Mouse (Mus musculus) midbrain, embryonic 14.5 days (tissue): ENCODE data around the gene Ywhab. TPM values are rescaled to one million over a fixed set of nuclear protein-coding genes. Genes with fewer than 3 reads are reported as not detected.

Experiments used
- ATAC-seq: fragments of 200-750 bp; cut with Nextera tagmentation; 2 replicates; pipeline ENCODE4 v1.8.0; 2017; ENCODE audit warnings: moderate number of reproducible peaks, moderate library complexity; ENCODE audit not compliant: low FRiP score, low TSS enrichment
- DNase-seq: peaks from one replicate; pipeline ENCODE4 v3.0.0-alpha.2; 2015
- H3K27ac ChIP-seq: fragments of 300-500 bp; sonication (generic); replicated peaks from 2 replicates; pipeline ENCODE4 v1.5.1; 2014; ENCODE audit warnings: mild to moderate bottlenecking, low read depth, low read length, moderate library complexity
- H3K27me3 ChIP-seq: fragments of 300-500 bp; sonication (generic); 2 replicates; pipeline ENCODE4 v1.6.1; 2014; ENCODE audit warnings: low read length, control low read depth, mixed read lengths; ENCODE audit not compliant: control insufficient read depth, insufficient read depth
- H3K36me3 ChIP-seq: fragments of 300-500 bp; sonication (generic); 2 replicates; pipeline ENCODE4 v1.6.1; 2014; ENCODE audit warnings: low read length, control low read depth; ENCODE audit not compliant: control insufficient read depth, insufficient read depth
- H3K4me1 ChIP-seq: fragments of 300-500 bp; sonication (generic); 2 replicates; pipeline ENCODE4 v1.6.1; 2014; ENCODE audit warnings: mild to moderate bottlenecking, antibody characterized with exemption, low read length, control low read depth; ENCODE audit not compliant: control insufficient read depth, insufficient read depth
- H3K4me2 ChIP-seq: fragments of 300-500 bp; sonication (generic); 2 replicates; pipeline ENCODE4 v1.6.1; 2014; ENCODE audit warnings: mild to moderate bottlenecking, low read length, moderate library complexity
- H3K4me3 ChIP-seq: fragments of 300-500 bp; sonication (generic); replicated peaks from 2 replicates; pipeline ENCODE4 v1.5.1; 2014; ENCODE audit warnings: low read depth, low read length
- H3K9ac ChIP-seq: fragments of 300-500 bp; sonication (generic); replicated peaks from 2 replicates; pipeline ENCODE4 v1.6.1; 2014; ENCODE audit warnings: mild to moderate bottlenecking, low read length, moderate library complexity
- H3K9me3 ChIP-seq: fragments of 300-500 bp; sonication (generic); 2 replicates; pipeline ENCODE4 v1.6.1; 2016; ENCODE audit warnings: low read length, control low read depth, mixed read lengths; ENCODE audit not compliant: control insufficient read depth
- WGBS: fragments of 180-500 bp; shearing (Covaris S2); extraction: QIAGEN DNeasy Blood & Tissue Kit; methylation state at CpG from one replicate; pipeline ENCODE4 v1.1.7; 2014; 5-methylcytosine and 5-hydroxymethylcytosine counted together
- polyA plus RNA-seq: library from polyadenylated mRNA; unstranded; fragments of >200 nt; fragmentation: Nextera tagmentation; extraction: Ambion mirVana; gene quantifications from 2 replicates; pipeline ENCODE4 v1.2.1, GENCODE M21; 2014

Ywhab gene
- polyA plus RNA-seq, 1 experiment from 2014 or later: 437 TPM

DNA sequence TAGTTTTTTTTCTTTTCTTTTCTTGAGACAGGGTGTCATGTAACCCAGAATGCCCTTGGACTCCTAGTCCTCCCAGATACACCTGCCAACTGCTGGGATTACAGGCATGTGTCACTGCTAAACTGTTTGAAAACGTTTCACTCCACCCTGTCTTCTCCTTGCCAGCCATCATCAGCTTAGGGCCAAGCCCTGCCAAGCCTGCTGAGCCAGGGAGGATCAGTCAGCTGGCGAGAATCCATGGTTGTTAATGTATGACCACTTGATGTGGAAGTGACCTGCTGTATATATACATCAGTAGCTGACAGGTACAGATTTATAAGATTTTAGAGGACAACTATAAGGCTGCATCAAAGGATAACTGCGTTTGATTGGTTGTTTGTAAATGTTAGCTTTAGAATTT is 24.4 kb upstream of the Ywhab start:
- H3K27ac ChIP-seq: no peak overlapping the region
- H3K9me3 ChIP-seq: no peaks in the 10 kb centered on the region
- no peak overlapping the region for H3K4me2 ChIP-seq
- no peaks in the 10 kb centered on the region for H3K4me1 ChIP-seq
- no peak for ATAC-seq
- WGBS: 57% methylated on average over 3 of the region's 3 CpGs
- H3K9ac ChIP-seq: no peak overlapping the region
- H3K36me3 ChIP-seq: no peaks in the 10 kb centered on the region
- H3K27me3 ChIP-seq: no peaks in the 10 kb centered on the region
- no peak for DNase-seq
- no peak overlapping the region for H3K4me3 ChIP-seq

- Histone ChIP-seq H3K4me3 (no peak overlapping the region), H3K36me3 (no peaks in the 10 kb centered on the region), H3K9ac (no peak overlapping the region), H3K9me3 (no peaks in the 10 kb centered on the region), H3K27ac (no peak overlapping the region), H3K4me2 (no peak overlapping the region), H3K4me1 (no peaks in the 10 kb centered on the region), H3K27me3 (no peaks in the 10 kb centered on the region)
- DNase-seq (no peak), ATAC-seq (no peak)
- 90% methylated on average over 2 of the region's 2 CpGs for WGBS
Measured at GRCm38 (mm10) chr2:163974056-163974455, 20.7 kb upstream of the Ywhab start.

DNA sequence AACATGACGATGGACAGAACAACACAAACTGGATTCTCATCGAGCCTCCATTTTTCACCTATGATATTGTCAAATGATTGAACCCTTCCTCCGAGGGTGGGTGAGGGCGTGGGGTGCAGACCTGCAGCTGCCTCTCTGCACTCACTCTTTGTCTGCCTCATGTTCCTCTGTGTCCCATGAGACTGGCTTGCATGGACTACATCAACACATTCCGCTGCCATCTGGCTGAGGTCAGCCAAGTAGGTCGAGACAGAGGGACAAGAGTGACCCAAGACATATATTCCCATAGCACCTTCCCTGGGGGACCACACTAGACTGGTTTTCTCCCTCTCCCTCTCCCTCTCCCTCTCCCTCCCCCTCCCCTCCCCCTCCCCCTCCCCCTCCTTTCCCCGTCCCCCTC is 18.3 kb upstream of the Ywhab start:
- no peak overlapping the region for H3K4me2 ChIP-seq
- no peaks in the 10 kb centered on the region for H3K4me1 ChIP-seq
- H3K9ac ChIP-seq: no peak overlapping the region
- ATAC-seq (no peak), DNase-seq (no peak)
- no peaks in the 10 kb centered on the region for H3K36me3 ChIP-seq
- 86% methylated on average over 6 of the region's 7 CpGs for WGBS
- no peak overlapping the region for H3K4me3 ChIP-seq
- H3K27me3 ChIP-seq: no peaks in the 10 kb centered on the region
- H3K9me3 ChIP-seq: no peaks in the 10 kb centered on the region
- no peak overlapping the region for H3K27ac ChIP-seq

- no peaks in the 10 kb centered on the region for H3K36me3 ChIP-seq
- no peaks in the 10 kb centered on the region for H3K9me3 ChIP-seq
- DNase-seq: no peak
- H3K27me3 ChIP-seq: no peaks in the 10 kb centered on the region
- WGBS: 86% methylated on average over 8 of the region's 8 CpGs
- H3K4me2 ChIP-seq: no peak overlapping the region
- no peak overlapping the region for H3K4me3 ChIP-seq
- H3K27ac ChIP-seq: no peak overlapping the region
- H3K4me1 ChIP-seq: no peaks in the 10 kb centered on the region
- H3K9ac ChIP-seq: no peak overlapping the region
- ATAC-seq: no peak
Measured at GRCm38 (mm10) chr2:163987233-163987632, 7.5 kb upstream of the Ywhab start.

DNA sequence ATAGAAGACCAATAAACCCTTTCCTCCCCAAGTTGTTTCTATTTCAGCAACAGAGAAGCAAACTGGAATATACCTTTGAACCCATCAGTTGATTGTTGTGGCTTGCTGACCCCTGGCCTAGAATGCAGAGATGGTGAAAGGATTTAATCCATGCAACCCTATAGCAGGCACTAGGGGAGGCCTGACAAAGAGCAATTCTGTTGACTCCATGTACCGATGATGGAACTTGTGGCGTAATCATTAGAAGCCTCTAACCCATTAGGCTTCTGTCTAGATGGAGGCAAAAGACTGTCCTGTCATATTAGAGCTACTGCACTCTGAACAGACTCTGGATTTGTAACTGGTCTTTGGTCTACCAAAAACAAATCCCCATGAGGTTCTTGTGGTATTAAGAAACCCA is 1.9 kb upstream of the Ywhab start:
- no peak for DNase-seq
- H3K4me3 ChIP-seq: no peak overlapping the region
- H3K4me2 ChIP-seq: no peak overlapping the region
- no peak overlapping the region for H3K9ac ChIP-seq
- WGBS: 94% methylated on average over 2 of the region's 2 CpGs
- ATAC-seq: no peak
- H3K4me1 ChIP-seq: peaks cover 17% of the 10 kb centered on the region
- H3K36me3 ChIP-seq: peaks cover 4% of the 10 kb centered on the region; the same call in 1 of the 2 replicates
- no peak overlapping the region for H3K27ac ChIP-seq
- H3K27me3 ChIP-seq: no peaks in the 10 kb centered on the region
- H3K9me3 ChIP-seq: no peaks in the 10 kb centered on the region

DNA sequence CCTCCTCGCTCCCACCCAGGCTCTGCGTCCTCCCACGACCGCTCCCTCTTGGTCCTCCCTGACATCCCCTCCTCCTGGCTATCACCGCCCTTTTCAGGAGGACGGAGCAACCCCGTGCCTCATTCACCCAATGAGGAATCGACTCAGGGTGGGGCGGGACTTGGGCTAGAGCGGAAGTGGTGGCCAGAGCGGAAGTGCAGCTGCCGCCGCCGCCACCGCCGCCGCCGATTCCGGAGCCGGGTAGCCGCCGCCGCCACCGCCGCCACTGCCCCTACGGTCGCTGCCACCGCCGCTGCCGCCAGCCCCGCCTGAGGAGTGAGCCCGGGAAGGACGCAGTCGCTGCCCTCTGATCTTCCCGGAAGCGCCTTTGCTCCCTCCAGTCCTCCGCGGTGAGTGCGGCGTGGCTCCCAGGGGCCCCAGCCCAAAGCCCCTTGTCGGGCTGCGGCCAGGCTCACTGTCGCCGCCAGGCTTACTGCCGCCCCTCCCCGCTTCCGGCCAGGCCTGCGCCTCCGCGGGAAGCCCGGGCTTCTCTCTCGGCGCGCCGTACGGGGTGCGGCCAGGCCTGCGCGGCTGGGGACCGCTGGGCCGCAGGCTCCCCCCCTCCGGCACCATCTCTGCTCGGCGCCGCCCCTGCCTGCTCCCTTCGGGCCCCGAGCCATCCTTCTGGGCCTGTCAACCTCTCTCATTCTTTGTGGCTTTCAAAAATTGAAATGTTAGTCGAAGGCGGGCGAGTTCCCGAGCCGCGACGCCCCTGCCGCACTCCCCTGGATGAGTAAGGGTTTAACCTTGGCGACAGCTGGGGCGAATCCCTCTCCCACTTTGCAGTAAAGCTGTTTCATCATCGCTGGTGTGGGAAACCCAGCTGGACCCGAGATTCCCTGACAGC is 460 bp downstream of the Ywhab start:
- Histone ChIP-seq H3K4me2 (peak overlapping the region; percentile 86), H3K36me3 (peaks cover 4% of the 10 kb centered on the region; the same call in 1 of the 2 replicates), H3K9ac (peak overlapping the region; percentile 89), H3K27me3 (no peaks in the 10 kb centered on the region), H3K4me1 (peaks cover 17% of the 10 kb centered on the region), H3K4me3 (peak overlapping the region; percentile 99), H3K27ac (peak overlapping the region; percentile 91), H3K9me3 (no peaks in the 10 kb centered on the region)
- DNase-seq (peak; percentile 97), ATAC-seq (peak; percentile 100)
- under 1% methylated on average over 75 of the region's 79 CpGs for WGBS

- peak overlapping the region; percentile 86 for H3K4me2 ChIP-seq
- no peaks in the 10 kb centered on the region for H3K9me3 ChIP-seq
- ATAC-seq (no peak), DNase-seq (no peak)
- peaks cover 4% of the 10 kb centered on the region; the same call in 1 of the 2 replicates for H3K36me3 ChIP-seq
- no peaks in the 10 kb centered on the region for H3K27me3 ChIP-seq
- H3K4me3 ChIP-seq: peak overlapping the region; percentile 99
- 87% methylated on average over 6 of the region's 6 CpGs for WGBS
- no peak overlapping the region for H3K27ac ChIP-seq
- peaks cover 17% of the 10 kb centered on the region for H3K4me1 ChIP-seq
- peak overlapping the region; percentile 89 for H3K9ac ChIP-seq
Measured at GRCm38 (mm10) chr2:163996275-163996674, 1.5 kb downstream of the Ywhab start.

DNA sequence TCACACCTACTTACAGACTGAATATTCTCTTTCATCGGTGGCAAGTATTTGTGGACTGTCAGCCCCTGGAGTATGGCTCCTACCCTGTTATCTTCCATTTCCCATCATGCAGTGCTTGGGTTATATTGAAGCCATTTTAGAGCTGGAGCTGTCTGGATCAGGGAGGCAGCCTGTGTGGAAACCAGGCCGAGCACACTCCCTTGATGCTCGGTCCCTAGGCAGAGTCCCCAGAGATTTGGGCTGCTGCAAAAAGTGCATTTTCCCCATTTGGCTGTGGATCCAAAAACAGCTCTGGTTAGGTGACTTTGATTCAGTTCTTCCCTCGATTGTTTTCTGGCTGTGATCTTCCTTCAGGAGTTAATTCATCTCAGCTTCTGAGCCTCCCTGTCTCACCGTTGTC is 2.1 kb downstream of the Ywhab start:
- H3K9ac ChIP-seq: no peak overlapping the region; the same call in 1 of the 2 replicates
- H3K4me3 ChIP-seq: no peak overlapping the region
- H3K4me1 ChIP-seq: peaks cover 17% of the 10 kb centered on the region

GRCm38 (mm10) chr2:163998981-163999380 is 4.2 kb downstream of the Ywhab start:
- H3K4me2 ChIP-seq: no peak overlapping the region
- H3K27ac ChIP-seq: no peak overlapping the region
- peaks cover 4% of the 10 kb centered on the region; the same call in 1 of the 2 replicates for H3K36me3 ChIP-seq
- H3K4me1 ChIP-seq: peaks cover 17% of the 10 kb centered on the region
- no peak for ATAC-seq
- H3K4me3 ChIP-seq: no peak overlapping the region
- no peak overlapping the region for H3K9ac ChIP-seq
- H3K9me3 ChIP-seq: no peaks in the 10 kb centered on the region
- no peak for DNase-seq
- no peaks in the 10 kb centered on the region for H3K27me3 ChIP-seq
- WGBS: 93% methylated on average over 6 of the region's 6 CpGs

More for the DNA sequence above, 2.1 kb downstream of the Ywhab start:
- peak overlapping the region; percentile 86 for H3K4me2 ChIP-seq
- 82% methylated on average over 5 of the region's 5 CpGs for WGBS
- no peak for ATAC-seq
- H3K27me3 ChIP-seq: no peaks in the 10 kb centered on the region
- no peak overlapping the region for H3K27ac ChIP-seq
- no peaks in the 10 kb centered on the region for H3K9me3 ChIP-seq
- DNase-seq: no peak
- H3K36me3 ChIP-seq: peaks cover 4% of the 10 kb centered on the region; the same call in 1 of the 2 replicates
